Mouse (Mus musculus): ENCODE measurements around the gene Dclre1a. TPM values are rescaled to one million over a fixed set of nuclear protein-coding genes. Genes with fewer than 3 reads are reported as not detected.
"Not testable (repeated sequence)": the region's sequence is repeated elsewhere in the genome, so short reads cannot be mapped to it uniquely, and the experiment has no call there.

The Dclre1a gene
- total and polyA plus RNA-seq, 3 experiments: 8.3 to 14.8 (median 13.1) TPM

- H3K27me3 ChIP-seq (replicated peaks): no peaks in the 10 kb centered on the region
- H3K36me3 ChIP-seq (replicated peaks in 1 of 2; ENCODE audit: control insufficient read depth in 1 of 2, insufficient read depth in 1 of 2, low read length in 1 of 2): peaks cover 31 to 69% of the 10 kb centered on the region in 2 experiments
- H3K79me2 ChIP-seq (replicated peaks; ENCODE audit: control insufficient read depth, extremely low read depth, insufficient read depth, poor library complexity, severe bottlenecking): no peaks in the 10 kb centered on the region
- no peak overlapping the region for H3K4me2 ChIP-seq (ENCODE audit: insufficient read depth, low read depth, poor library complexity, severe bottlenecking)
- in situ Hi-C loops (cut with MboI; ENCODE audit: low pct_ligation_motif_present, low pct_unique_long_range_greater_than_20kb, low sequenced_read_pairs) (no loop called here), dilution Hi-C loops (cut with MboI; ENCODE audit: extremely low pct_ligation_motif_present, extremely low pct_unique_long_range_greater_than_20kb, low sequenced_read_pairs) (no loop called here)
- DNase-seq (ENCODE audit: extremely low read depth): no peak
- no peak overlapping the region for H3K4me3 ChIP-seq (replicated peaks in 1 of 3; ENCODE audit: low read depth in 2 of 3, low read length in 2 of 3, poor library complexity in 1 of 3)
- no peaks in the 10 kb centered on the region for H3K4me1 ChIP-seq (ENCODE audit: control insufficient read depth in 1 of 2, insufficient read depth in 2 of 2)
- H3K27ac ChIP-seq (ENCODE audit: insufficient read depth, low read depth): no peak overlapping the region
- TF ChIP-seq RAD21 (IDR thresholded peaks at IDR 0.05; ENCODE audit: low read depth, low read length): no peak
- TF ChIP-seq ZMIZ1 (IDR thresholded peaks at IDR 0.05; ENCODE audit: low read depth, low read length): no peak
- TF ChIP-seq CHD1 (IDR thresholded peaks at IDR 0.05; ENCODE audit: low read depth, low read length): no peak
- no peak for TF ChIP-seq JUND (conservative IDR thresholded peaks at IDR 0.05; ENCODE audit: low read depth, low read length)
- TF ChIP-seq MYC (IDR thresholded peaks at IDR 0.05; ENCODE audit: low read depth, low read length): no peak
- TF ChIP-seq USF1 (IDR thresholded peaks at IDR 0.05; ENCODE audit: low read depth, low read length): no peak
- no peak for TF ChIP-seq HCFC1 (IDR thresholded peaks at IDR 0.05; ENCODE audit: low read depth, low read length)
- TF ChIP-seq ZNF384 (IDR thresholded peaks at IDR 0.05; ENCODE audit: low read depth, low read length): no peak
- no peak for TF ChIP-seq TBP (conservative IDR thresholded peaks at IDR 0.05; ENCODE audit: low read depth, low read length)
- no peak for TF ChIP-seq PAX5 (IDR thresholded peaks at IDR 0.05; ENCODE audit: low read length)
- no peak for TF ChIP-seq USF2 (conservative IDR thresholded peaks at IDR 0.05; ENCODE audit: low read depth, low read length)
- no peak overlapping the region for H3K9ac ChIP-seq (ENCODE audit: insufficient read depth, low read depth)
- H3K9me3 ChIP-seq (replicated peaks; ENCODE audit: low read length): no peaks in the 10 kb centered on the region
These were observed 14.5 kb downstream of the Dclre1a start for GRCm38 (mm10) chr19:56533291-56534071.

DNA sequence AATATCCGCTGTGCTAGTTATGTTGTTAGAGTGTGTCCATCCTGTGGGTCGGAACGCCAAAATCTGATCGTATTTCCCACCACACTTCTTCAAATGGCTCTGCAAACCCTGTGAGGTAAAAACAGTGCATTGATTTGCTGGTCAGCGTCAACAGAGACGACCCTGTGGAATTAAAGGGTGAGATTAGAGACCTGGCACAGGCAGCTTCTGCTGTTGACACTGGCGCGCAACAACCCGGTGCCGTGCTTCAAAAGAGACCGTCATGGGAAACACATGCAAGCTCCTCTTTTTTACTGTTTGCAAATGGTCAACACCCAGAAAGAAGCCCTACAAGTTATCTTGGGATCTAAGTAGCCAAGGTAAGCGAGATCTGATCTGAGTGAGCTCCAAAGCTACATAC lies 16.8 kb downstream of the Dclre1a start:
- no peak for DNase-seq (ENCODE audit: extremely low read depth)
- TF ChIP-seq TCF12 (IDR thresholded peaks at IDR 0.05; ENCODE audit: low read depth, low read length): no peak
- TF ChIP-seq USF1 (IDR thresholded peaks at IDR 0.05; ENCODE audit: low read depth, low read length): no peak
- no peak for TF ChIP-seq ELF1 (IDR thresholded peaks at IDR 0.05; ENCODE audit: low read depth, low read length)
- TF ChIP-seq SMC3 (IDR thresholded peaks at IDR 0.05; ENCODE audit: low read depth, low read length): no peak
- no peak for TF ChIP-seq CHD1 (IDR thresholded peaks at IDR 0.05; ENCODE audit: low read depth, low read length)
- no peak for TF ChIP-seq MAZ (IDR thresholded peaks at IDR 0.05; ENCODE audit: low read depth, low read length)
- Histone ChIP-seq H3K4me2 (ENCODE audit: insufficient read depth, low read depth, poor library complexity, severe bottlenecking) (no peak overlapping the region), H3K9me3 (replicated peaks; ENCODE audit: low read length) (no peaks in the 10 kb centered on the region), H3K27me3 (replicated peaks) (no peaks in the 10 kb centered on the region), H3K36me3 (replicated peaks in 1 of 2; ENCODE audit: control insufficient read depth in 1 of 2, insufficient read depth in 1 of 2, low read length in 1 of 2) (peaks cover 19 to 49% of the 10 kb centered on the region in 2 experiments), H3K4me3 (replicated peaks in 1 of 3; ENCODE audit: low read depth in 2 of 3, low read length in 2 of 3, poor library complexity in 1 of 3) (no peak overlapping the region), H3K27ac (ENCODE audit: insufficient read depth, low read depth) (no peak overlapping the region), H3K79me2 (replicated peaks; ENCODE audit: control insufficient read depth, extremely low read depth, insufficient read depth, poor library complexity, severe bottlenecking) (no peaks in the 10 kb centered on the region), H3K4me1 (ENCODE audit: control insufficient read depth in 1 of 2, insufficient read depth in 2 of 2) (no peaks in the 10 kb centered on the region), H3K9ac (ENCODE audit: insufficient read depth, low read depth) (no peak overlapping the region)
- in situ Hi-C loops (cut with MboI; ENCODE audit: low pct_ligation_motif_present, low pct_unique_long_range_greater_than_20kb, low sequenced_read_pairs) (no loop called here), dilution Hi-C loops (cut with MboI; ENCODE audit: extremely low pct_ligation_motif_present, extremely low pct_unique_long_range_greater_than_20kb, low sequenced_read_pairs) (no loop called here)

DNA sequence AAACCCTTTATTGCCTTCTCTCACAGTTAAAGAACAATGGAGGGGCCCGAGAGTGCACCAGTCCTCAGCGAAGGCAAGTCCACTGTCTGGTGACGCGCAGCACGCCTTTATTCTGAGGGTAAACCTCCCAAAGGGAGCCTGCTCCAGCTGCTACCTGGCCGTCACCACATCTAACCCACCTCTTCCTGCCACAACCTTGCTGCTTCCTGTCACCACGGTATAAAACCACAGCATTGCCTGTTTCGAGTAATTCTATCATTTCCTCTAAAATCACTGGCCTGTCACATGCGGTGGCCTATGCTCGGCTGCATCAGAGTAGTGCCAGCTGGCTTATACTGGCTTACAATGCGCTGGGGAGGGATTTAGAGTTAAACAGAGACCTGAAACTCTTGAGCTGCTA lies 17.5 kb downstream of the Dclre1a start:
- H3K27me3 ChIP-seq (replicated peaks); H3K27ac ChIP-seq (ENCODE audit: insufficient read depth, low read depth); in situ Hi-C loops (cut with MboI; ENCODE audit: low pct_ligation_motif_present, low pct_unique_long_range_greater_than_20kb, low sequenced_read_pairs); H3K4me1 ChIP-seq (ENCODE audit: control insufficient read depth in 1 of 2, insufficient read depth in 2 of 2); DNase-seq (ENCODE audit: extremely low read depth); dilution Hi-C loops (cut with MboI; ENCODE audit: extremely low pct_ligation_motif_present, extremely low pct_unique_long_range_greater_than_20kb, low sequenced_read_pairs); H3K4me3 ChIP-seq (replicated peaks in 1 of 3; ENCODE audit: low read depth in 2 of 3, low read length in 2 of 3, poor library complexity in 1 of 3); H3K9me3 ChIP-seq (replicated peaks; ENCODE audit: low read length); H3K4me2 ChIP-seq (ENCODE audit: insufficient read depth, low read depth, poor library complexity, severe bottlenecking); H3K79me2 ChIP-seq (replicated peaks; ENCODE audit: control insufficient read depth, extremely low read depth, insufficient read depth, poor library complexity, severe bottlenecking); H3K9ac ChIP-seq (ENCODE audit: insufficient read depth, low read depth): not testable (repeated sequence)
- peaks cover 12 to 42% of the 10 kb centered on the region in 2 experiments for H3K36me3 ChIP-seq (replicated peaks in 1 of 2; ENCODE audit: control insufficient read depth in 1 of 2, insufficient read depth in 1 of 2, low read length in 1 of 2)

DNA sequence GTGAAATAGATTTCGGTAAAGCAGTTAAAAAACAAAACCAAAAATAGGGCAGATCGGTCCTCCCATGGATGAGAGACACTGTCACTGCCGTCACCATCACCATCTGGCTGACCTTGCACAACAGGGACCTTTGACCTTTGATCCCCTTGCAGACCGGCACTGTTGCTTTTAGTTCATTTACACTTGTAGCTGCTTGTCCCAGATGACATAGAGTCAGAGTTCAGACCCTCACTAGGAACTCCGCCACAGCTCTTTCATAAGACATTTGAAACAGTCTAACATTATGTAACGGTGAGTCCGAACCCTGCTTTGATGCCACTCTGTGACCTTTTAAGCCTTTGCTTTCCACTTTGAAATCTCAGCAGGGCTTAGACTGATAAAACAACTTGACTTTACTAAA lies 28.6 kb downstream of the Dclre1a start:
- H3K27ac ChIP-seq (ENCODE audit: insufficient read depth, low read depth); H3K4me1 ChIP-seq (ENCODE audit: control insufficient read depth in 1 of 2, insufficient read depth in 2 of 2); H3K4me3 ChIP-seq (replicated peaks in 1 of 3; ENCODE audit: low read depth in 2 of 3, low read length in 2 of 3, poor library complexity in 1 of 3); DNase-seq (ENCODE audit: extremely low read depth); H3K36me3 ChIP-seq (replicated peaks in 1 of 2; ENCODE audit: control insufficient read depth in 1 of 2, insufficient read depth in 1 of 2, low read length in 1 of 2); H3K79me2 ChIP-seq (replicated peaks; ENCODE audit: control insufficient read depth, extremely low read depth, insufficient read depth, poor library complexity, severe bottlenecking); H3K4me2 ChIP-seq (ENCODE audit: insufficient read depth, low read depth, poor library complexity, severe bottlenecking); H3K27me3 ChIP-seq (replicated peaks); in situ Hi-C loops (cut with MboI; ENCODE audit: low pct_ligation_motif_present, low pct_unique_long_range_greater_than_20kb, low sequenced_read_pairs); H3K9ac ChIP-seq (ENCODE audit: insufficient read depth, low read depth); H3K9me3 ChIP-seq (replicated peaks; ENCODE audit: low read length); dilution Hi-C loops (cut with MboI; ENCODE audit: extremely low pct_ligation_motif_present, extremely low pct_unique_long_range_greater_than_20kb, low sequenced_read_pairs): not testable (repeated sequence)

Measured in CH12.LX (cell line).